Mouse (Mus musculus) forebrain, postnatal 0 days (tissue): ENCODE measurements around the gene Pdpr. TPM values are rescaled to one million over a fixed set of nuclear protein-coding genes. Genes with fewer than 3 reads are reported as not detected.
"Not testable (repeated sequence)": the region's sequence is repeated elsewhere in the genome, so short reads cannot be mapped to it uniquely, and the experiment has no call there.

ENCODE experiments used
- ATAC-seq: fragments of 200-750 bp; cut with Nextera tagmentation; 2 replicates; pipeline ENCODE4 v1.8.0; 2017; ENCODE audit warnings: mild to moderate bottlenecking, moderate library complexity
- DNase-seq: peaks from one replicate; pipeline ENCODE4 v3.0.0-alpha.2; 2015
- H3K27ac ChIP-seq: fragments of 300-500 bp; sonication (generic); 2 replicates; pipeline ENCODE4 v1.5.1; 2014; ENCODE audit warnings: low read depth, mild to moderate bottlenecking, antibody characterized with exemption, low read length, moderate library complexity, mixed read lengths
- H3K27me3 ChIP-seq: fragments of 300-500 bp; sonication (generic); 2 replicates; pipeline ENCODE4 v1.6.1; 2014; ENCODE audit warnings: mild to moderate bottlenecking, low read length, mixed read lengths; ENCODE audit not compliant: insufficient read depth
- H3K36me3 ChIP-seq: fragments of 300-500 bp; sonication (generic); 2 replicates; pipeline ENCODE4 v1.6.1; 2014; ENCODE audit warnings: mild to moderate bottlenecking, moderate library complexity; ENCODE audit not compliant: insufficient read depth
- H3K4me1 ChIP-seq: fragments of 300-500 bp; sonication (generic); 2 replicates; pipeline ENCODE4 v1.6.1; 2014; ENCODE audit warnings: antibody characterized with exemption; ENCODE audit not compliant: insufficient read depth
- H3K4me2 ChIP-seq: fragments of 300-500 bp; sonication (generic); 2 replicates; pipeline ENCODE4 v1.6.1; 2014; ENCODE audit warnings: low read depth, mild to moderate bottlenecking, moderate library complexity
- H3K4me3 ChIP-seq: fragments of 300-500 bp; sonication (generic); 2 replicates; pipeline ENCODE4 v1.5.1; 2014; ENCODE audit warnings: low read depth, low read length, mixed read lengths
- H3K9ac ChIP-seq: fragments of 300-500 bp; sonication (generic); 2 replicates; pipeline ENCODE4 v1.6.1; 2014; ENCODE audit warnings: mild to moderate bottlenecking
- H3K9me3 ChIP-seq: fragments of 300-500 bp; sonication (generic); 2 replicates; pipeline ENCODE4 v1.6.1; 2016; ENCODE audit warnings: low read length
- CTCF ChIP-seq: sonication (generic); IDR thresholded peaks from 2 replicates; pipeline ENCODE4 v1.5.1; 2016; ENCODE audit warnings: antibody characterized with exemption, control low read depth, low read depth
- WGBS: fragments of 180-500 bp; shearing (Covaris S2); extraction: QIAGEN DNeasy Blood & Tissue Kit; methylation state at CpG from one replicate; pipeline ENCODE4 v1.1.7; 2014; 5-methylcytosine and 5-hydroxymethylcytosine counted together
- polyA plus RNA-seq: library from polyadenylated mRNA; unstranded; fragments of >200 nt; fragmentation: Nextera tagmentation; extraction: Ambion mirVana; gene quantifications from 2 replicates; pipeline ENCODE4 v1.2.1, GENCODE M21; 2015
- total RNA-seq: library from RNA; depleted of rRNA; stranded (reverse); fragments of >200 nt; gene quantifications from 2 replicates; pipeline ENCODE4 v1.2.3, GENCODE M21; 2014

The Pdpr gene
- total and polyA plus RNA-seq, 2 experiments from 2014 or later: 9.3 to 31.5 TPM

DNA sequence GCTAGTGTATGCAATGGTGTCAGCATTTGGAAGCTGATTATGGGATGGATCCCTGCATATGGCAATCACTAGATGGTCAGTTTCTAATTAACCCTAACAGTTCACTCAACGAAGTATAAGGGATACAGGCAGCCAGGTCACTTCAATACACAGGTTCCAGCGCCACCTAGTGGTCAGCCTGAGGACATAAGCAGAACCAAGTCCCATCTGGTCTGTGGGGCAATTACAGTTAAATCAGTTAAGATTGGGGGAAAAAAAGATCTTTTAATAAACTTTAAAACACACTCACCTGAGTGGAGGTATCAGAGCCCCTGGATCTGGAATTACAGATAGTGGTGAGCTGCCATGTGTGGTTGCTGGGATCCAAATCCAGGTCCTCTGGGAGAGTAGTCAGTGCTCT is 4.3 kb upstream of the Pdpr start:
- H3K9ac ChIP-seq: no peak overlapping the region
- ATAC-seq: peak; percentile 50

DNA sequence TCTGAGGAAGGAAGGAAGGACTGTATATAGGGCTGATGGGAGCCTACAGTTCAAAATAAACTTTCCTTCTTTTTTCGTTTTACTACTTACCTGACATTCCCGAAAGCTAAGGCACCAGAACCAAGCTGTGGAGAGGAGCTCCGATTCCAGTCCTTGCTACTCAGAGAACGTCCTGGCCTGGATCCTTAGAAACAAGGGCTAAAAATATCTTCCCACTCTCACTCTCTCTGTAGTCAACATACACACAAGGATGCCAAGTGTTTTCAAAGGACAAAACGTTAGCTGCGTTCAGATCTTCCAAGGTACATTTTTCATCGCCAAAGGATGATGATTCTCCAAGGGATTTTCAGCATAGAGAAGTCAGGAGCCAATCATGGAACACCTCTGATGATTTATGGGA is 2.7 kb upstream of the Pdpr start:
- ATAC-seq: no peak
- Histone ChIP-seq H3K27me3 (no peaks in the 10 kb centered on the region), H3K4me3 (no peak overlapping the region), H3K27ac (no peak overlapping the region), H3K36me3 (no peaks in the 10 kb centered on the region), H3K9ac (no peak overlapping the region), H3K9me3 (no peaks in the 10 kb centered on the region), H3K4me1 (peaks cover 6% of the 10 kb centered on the region; the same call in 1 of the 2 replicates), H3K4me2 (no peak overlapping the region)
- 79% methylated on average over 7 of the region's 7 CpGs for WGBS
- no peak for TF ChIP-seq CTCF
- no peak for DNase-seq

More for the DNA sequence above, 4.3 kb upstream of the Pdpr start:
- no peaks in the 10 kb centered on the region; the same call in 1 of the 2 replicates for H3K4me1 ChIP-seq
- 2% methylated on average over 2 of the region's 2 CpGs for WGBS
- no peaks in the 10 kb centered on the region for H3K36me3 ChIP-seq
- DNase-seq: peak; percentile 85
- TF ChIP-seq CTCF: peak; percentile 89
- no peak overlapping the region for H3K4me2 ChIP-seq
- H3K9me3 ChIP-seq: no peaks in the 10 kb centered on the region
- H3K27ac ChIP-seq: no peak overlapping the region
- H3K4me3 ChIP-seq: no peak overlapping the region
- H3K27me3 ChIP-seq: no peaks in the 10 kb centered on the region

DNA sequence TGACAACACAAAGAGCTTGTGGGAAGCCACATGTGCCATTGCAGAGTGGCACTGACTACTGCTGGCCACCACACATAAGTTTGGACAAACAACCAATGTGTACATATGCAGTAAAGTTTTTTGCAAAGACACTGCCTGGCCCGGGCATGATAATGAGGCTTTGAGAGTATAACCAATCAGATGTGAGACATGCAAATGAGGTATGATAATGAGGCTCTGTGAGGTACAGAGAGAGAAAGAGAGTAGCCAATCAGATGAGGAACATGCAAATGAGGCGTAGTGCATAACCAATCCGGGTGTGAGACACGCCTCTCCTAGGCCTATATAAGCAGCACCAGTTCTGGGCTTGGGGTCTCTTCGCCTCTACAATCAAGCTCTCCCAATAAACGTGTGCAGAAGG is 2.1 kb upstream of the Pdpr start, which contains the start of gene Clec18a:
TSS of gene Clec18a (minus strand) at position 101 of the 400 bp plus-strand sequence.
- not testable (repeated sequence) for H3K4me3 ChIP-seq, H3K9me3 ChIP-seq

DNA sequence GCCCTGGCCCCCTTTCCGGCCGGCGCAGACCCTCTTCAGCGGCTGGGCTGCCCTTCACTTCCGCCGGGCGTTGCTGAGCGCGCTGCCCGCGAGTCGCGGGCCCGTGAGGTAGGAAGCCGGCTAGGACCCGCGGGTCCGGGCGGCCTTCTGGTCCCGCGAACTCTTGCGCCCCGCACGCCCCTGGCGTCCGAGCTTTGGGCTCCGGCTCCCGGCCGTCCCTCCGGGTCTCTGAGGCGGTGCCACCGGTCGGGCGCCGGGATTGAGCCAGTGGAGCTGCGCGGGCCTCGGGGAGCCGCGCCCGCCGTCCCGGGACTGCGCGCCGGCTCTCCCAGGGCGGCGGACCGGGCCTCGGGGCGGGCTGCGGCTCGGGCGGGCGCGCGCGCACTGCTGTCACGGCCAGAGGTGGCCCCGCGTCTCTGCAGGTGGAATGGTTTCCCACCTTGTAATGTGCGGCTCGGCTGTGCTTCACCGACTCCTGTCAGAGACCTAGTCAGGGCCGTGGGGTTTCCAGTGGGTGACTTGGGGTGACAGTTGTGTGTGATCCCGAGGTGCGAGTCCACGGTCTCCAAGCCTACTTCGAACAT is 381 bp downstream of the Pdpr start:
- H3K9me3 ChIP-seq, H3K36me3 ChIP-seq, H3K27me3 ChIP-seq, H3K4me1 ChIP-seq, ATAC-seq, H3K27ac ChIP-seq: not testable (repeated sequence)
- peak; percentile 3 for DNase-seq
- H3K4me3 ChIP-seq: peak overlapping the region; percentile 65
- H3K9ac ChIP-seq: peak overlapping the region; percentile 64
- 6% methylated on average over 55 of the region's 69 CpGs for WGBS
- peak overlapping the region; percentile 80 for H3K4me2 ChIP-seq

More for the DNA sequence above, 2.1 kb upstream of the Pdpr start, which contains the start of gene Clec18a:
- not testable (repeated sequence) for H3K4me1 ChIP-seq, H3K27me3 ChIP-seq, DNase-seq, ATAC-seq, H3K4me2 ChIP-seq, H3K36me3 ChIP-seq, H3K9ac ChIP-seq, H3K27ac ChIP-seq
- 93% methylated on average over 5 of the region's 6 CpGs for WGBS

DNA sequence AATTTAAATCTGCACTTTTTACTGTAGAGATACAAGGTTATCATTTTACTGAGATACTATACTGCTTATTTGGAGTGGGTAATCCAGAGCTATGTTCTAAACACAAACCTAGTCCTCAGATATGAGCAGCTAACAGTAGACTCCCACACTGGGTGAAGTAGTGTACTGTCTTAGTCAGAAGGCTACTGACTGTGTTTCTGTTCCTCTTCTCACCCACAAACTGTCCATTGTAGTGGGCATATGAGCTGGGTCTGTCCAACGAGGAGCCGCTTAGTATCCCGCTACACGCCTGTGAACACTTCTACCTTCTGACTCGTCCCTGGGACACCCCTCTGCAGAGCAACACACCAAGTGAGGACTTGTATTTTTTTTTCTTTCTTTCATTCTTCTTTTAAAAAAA is 20.5 kb downstream of the Pdpr start:
- no peak for DNase-seq
- 94% methylated on average over 5 of the region's 5 CpGs for WGBS
- ATAC-seq: no peak
- Histone ChIP-seq H3K27me3 (no peaks in the 10 kb centered on the region), H3K9me3 (no peaks in the 10 kb centered on the region), H3K36me3 (peaks cover 65% of the 10 kb centered on the region), H3K9ac (no peak overlapping the region), H3K4me3 (no peak overlapping the region), H3K4me1 (no peaks in the 10 kb centered on the region), H3K27ac (no peak overlapping the region), H3K4me2 (no peak overlapping the region)
- no peak for TF ChIP-seq CTCF

DNA sequence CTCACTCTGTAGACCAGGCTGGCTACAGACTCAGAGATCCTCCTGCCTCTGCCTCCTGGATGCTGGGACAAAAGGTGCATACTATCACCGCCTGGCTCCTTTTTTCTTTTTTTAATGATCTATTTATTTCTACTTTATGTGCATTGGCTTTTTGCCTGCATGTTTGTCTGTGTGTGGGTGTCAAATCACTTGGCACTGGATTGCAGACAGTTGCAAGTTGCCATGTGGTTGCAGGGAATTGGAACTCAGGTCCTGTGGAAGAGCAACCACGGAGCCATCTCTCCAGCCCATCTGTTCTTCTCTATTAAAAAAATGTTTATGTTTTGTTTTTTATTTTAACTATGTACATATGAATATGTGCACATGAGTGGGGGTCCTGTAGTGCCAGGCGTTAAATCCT is 25.1 kb downstream of the Pdpr start:
- 70% methylated on average over 3 of the region's 3 CpGs for WGBS
- Histone ChIP-seq H3K27me3 (no peaks in the 10 kb centered on the region), H3K36me3 (peaks cover 72% of the 10 kb centered on the region)

DNA sequence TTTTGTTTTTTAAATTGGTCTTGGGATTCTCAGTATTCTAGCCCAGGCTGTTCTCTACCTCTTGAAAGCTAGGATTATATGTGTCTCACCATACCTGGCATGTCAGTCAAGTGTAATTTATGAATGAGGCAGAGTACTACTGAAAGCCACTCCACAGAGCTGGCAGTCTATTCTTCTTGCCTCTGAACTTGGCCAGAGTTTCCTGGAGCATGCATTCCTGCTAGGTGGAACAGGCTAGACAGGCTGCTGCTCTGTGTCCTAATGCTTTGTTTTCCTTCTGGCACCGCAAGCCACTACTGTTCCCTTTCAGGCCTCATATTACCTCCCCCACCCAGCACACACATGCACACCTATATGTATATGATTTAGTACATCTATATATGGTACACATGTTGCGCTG is 36.3 kb downstream of the Pdpr start:
- 89% methylated on average over 2 of the region's 2 CpGs for WGBS

More for the DNA sequence above, 25.1 kb downstream of the Pdpr start:
- Histone ChIP-seq H3K9me3 (no peaks in the 10 kb centered on the region), H3K9ac (no peak overlapping the region), H3K27ac (no peak overlapping the region), H3K4me1 (no peaks in the 10 kb centered on the region), H3K4me3 (no peak overlapping the region), H3K4me2 (no peak overlapping the region)
- peak; percentile 13 for DNase-seq
- TF ChIP-seq CTCF: no peak
- no peak for ATAC-seq

More for the DNA sequence above, 36.3 kb downstream of the Pdpr start:
- Histone ChIP-seq H3K9ac (no peak overlapping the region), H3K36me3 (peaks cover 74% of the 10 kb centered on the region), H3K4me3 (no peak overlapping the region), H3K4me1 (no peaks in the 10 kb centered on the region), H3K27me3 (no peaks in the 10 kb centered on the region), H3K4me2 (no peak overlapping the region), H3K9me3 (no peaks in the 10 kb centered on the region), H3K27ac (no peak overlapping the region)
- ATAC-seq: no peak
- TF ChIP-seq CTCF: no peak
- DNase-seq: no peak
